Mouse (Mus musculus) lung, embryonic 15.5 days (tissue): ENCODE results near the gene Gapdh. TPM values are rescaled to one million over a fixed set of nuclear protein-coding genes. Genes with fewer than 3 reads are reported as not detected.

Experiments
- ATAC-seq: fragments of 200-750 bp; cut with Nextera tagmentation; 2 replicates; pipeline ENCODE4 v1.8.0; 2017; ENCODE audit warnings: moderate number of reproducible peaks, borderline replicate concordance; ENCODE audit not compliant: low FRiP score, low TSS enrichment; ENCODE audit errors: extremely low read depth
- H3K27ac ChIP-seq: fragments of 300-500 bp; sonication (generic); 2 replicates; pipeline ENCODE4 v1.5.1; 2015; ENCODE audit warnings: moderate library complexity, mild to moderate bottlenecking, inconsistent platforms
- H3K27me3 ChIP-seq: fragments of 300-500 bp; sonication (generic); 2 replicates; pipeline ENCODE4 v1.6.1; 2015; ENCODE audit warnings: inconsistent platforms
- H3K36me3 ChIP-seq: fragments of 300-500 bp; sonication (generic); 2 replicates; pipeline ENCODE4 v1.6.1; 2015; ENCODE audit warnings: inconsistent platforms
- H3K4me1 ChIP-seq: fragments of 300-500 bp; sonication (generic); 2 replicates; pipeline ENCODE4 v1.6.1; 2015; ENCODE audit warnings: inconsistent platforms
- H3K4me2 ChIP-seq: fragments of 300-500 bp; sonication (generic); 2 replicates; pipeline ENCODE4 v1.6.1; 2015; ENCODE audit warnings: inconsistent platforms, mild to moderate bottlenecking, moderate library complexity
- H3K4me3 ChIP-seq: fragments of 300-500 bp; sonication (generic); 2 replicates; pipeline ENCODE4 v1.5.1; 2015; ENCODE audit warnings: mild to moderate bottlenecking, inconsistent platforms
- H3K9ac ChIP-seq: fragments of 300-500 bp; sonication (generic); 2 replicates; pipeline ENCODE4 v1.6.1; 2015; ENCODE audit warnings: inconsistent platforms
- H3K9me3 ChIP-seq: fragments of 300-500 bp; sonication (generic); 2 replicates; pipeline ENCODE4 v1.6.1; 2016; ENCODE audit warnings: inconsistent platforms
- WGBS: fragments of 180-500 bp; shearing (Covaris S2); methylation state at CpG from one replicate; pipeline ENCODE4 v1.1.7; 2015; 5-methylcytosine and 5-hydroxymethylcytosine counted together
- polyA plus RNA-seq: library from polyadenylated mRNA; unstranded; fragments of >200 nt; fragmentation: Nextera tagmentation; extraction: Ambion mirVana; gene quantifications from 2 replicates; pipeline ENCODE4 v1.2.1, GENCODE M21; 2015

The Gapdh gene
- polyA plus RNA-seq, 1 experiment from 2014 or later = 1,765 TPM

GRCm38 (mm10) chr6:125156491-125156890 is 9.8 kb downstream of the Gapdh start:
- no peaks in the 10 kb centered on the region for H3K9me3 ChIP-seq
- peaks cover 8% of the 10 kb centered on the region; the same call in 1 of the 2 replicates for H3K4me1 ChIP-seq
- no peak overlapping the region for H3K4me2 ChIP-seq
- WGBS = 81% methylated on average over 3 of the region's 3 CpGs
- H3K9ac ChIP-seq = no peak overlapping the region
- H3K27ac ChIP-seq = no peak overlapping the region
- peaks cover 34% of the 10 kb centered on the region for H3K36me3 ChIP-seq
- ATAC-seq = no peak
- H3K27me3 ChIP-seq = no peaks in the 10 kb centered on the region
- no peak overlapping the region for H3K4me3 ChIP-seq

- Histone ChIP-seq H3K9me3 (no peaks in the 10 kb centered on the region), H3K27ac (no peak overlapping the region), H3K9ac (no peak overlapping the region), H3K27me3 (no peaks in the 10 kb centered on the region), H3K36me3 (peaks cover 23% of the 10 kb centered on the region), H3K4me2 (no peak overlapping the region), H3K4me3 (no peak overlapping the region), H3K4me1 (no peaks in the 10 kb centered on the region)
- 88% methylated on average over 8 of the region's 8 CpGs for WGBS
- ATAC-seq = no peak
Observed at GRCm38 (mm10) chr6:125155262-125155661, 11.0 kb downstream of the Gapdh start.

- ATAC-seq = no peak
- Histone ChIP-seq H3K4me1 (peaks cover 3% of the 10 kb centered on the region), H3K36me3 (peaks cover 17% of the 10 kb centered on the region), H3K27me3 (no peaks in the 10 kb centered on the region), H3K27ac (no peak overlapping the region), H3K4me3 (no peak overlapping the region), H3K9me3 (no peaks in the 10 kb centered on the region), H3K4me2 (no peak overlapping the region), H3K9ac (no peak overlapping the region)
Observed at GRCm38 (mm10) chr6:125154550-125154949, 11.7 kb downstream of the Gapdh start.

- H3K4me1 ChIP-seq = peaks cover 11% of the 10 kb centered on the region
- WGBS = 87% methylated on average over 4 of the region's 4 CpGs
- H3K9ac ChIP-seq = no peak overlapping the region
- no peak for ATAC-seq
- H3K4me3 ChIP-seq = no peak overlapping the region
- no peak overlapping the region for H3K27ac ChIP-seq
- no peaks in the 10 kb centered on the region for H3K27me3 ChIP-seq
- H3K4me2 ChIP-seq = no peak overlapping the region
- peaks cover 9% of the 10 kb centered on the region for H3K36me3 ChIP-seq
- no peaks in the 10 kb centered on the region for H3K9me3 ChIP-seq
Observed at GRCm38 (mm10) chr6:125153682-125154081, 12.6 kb downstream of the Gapdh start.

GRCm38 (mm10) chr6:125153018-125153389 is 13.3 kb downstream of the Gapdh start:
- H3K27ac ChIP-seq = no peak overlapping the region
- no peak overlapping the region for H3K9ac ChIP-seq
- H3K36me3 ChIP-seq = 0 out of 2 replicates have a peak, but pooled peaks cover 5% of the 10 kb centered on the region
- peaks cover 18% of the 10 kb centered on the region for H3K4me1 ChIP-seq
- H3K4me3 ChIP-seq = no peak overlapping the region
- H3K9me3 ChIP-seq = no peaks in the 10 kb centered on the region
- no peaks in the 10 kb centered on the region for H3K27me3 ChIP-seq
- WGBS = 73% methylated on average over 5 of the region's 5 CpGs
- no peak for ATAC-seq
- H3K4me2 ChIP-seq = no peak overlapping the region

- ATAC-seq = 0 out of 2 replicates have a peak, but pooled peaks have one; percentile 12
- H3K4me3 ChIP-seq = no peak overlapping the region
- WGBS = 72% methylated on average over 22 of the region's 22 CpGs
- no peaks in the 10 kb centered on the region for H3K27me3 ChIP-seq
- no peak overlapping the region for H3K9ac ChIP-seq
- H3K4me1 ChIP-seq = peaks cover 22% of the 10 kb centered on the region
- 0 out of 2 replicates have a peak, but pooled peaks cover 5% of the 10 kb centered on the region for H3K36me3 ChIP-seq
- H3K27ac ChIP-seq = no peak overlapping the region
- H3K4me2 ChIP-seq = no peak overlapping the region
- H3K9me3 ChIP-seq = no peaks in the 10 kb centered on the region
Observed at GRCm38 (mm10) chr6:125152212-125153017, 13.9 kb downstream of the Gapdh start.

- peak overlapping the region; percentile 55; the same call in 1 of the 2 replicates for H3K27ac ChIP-seq
- ATAC-seq = no peak
- no peak overlapping the region for H3K9ac ChIP-seq
- peaks cover 46% of the 10 kb centered on the region for H3K4me1 ChIP-seq
- H3K9me3 ChIP-seq = no peaks in the 10 kb centered on the region
- 0 out of 2 replicates have a peak, but pooled peaks cover 6% of the 10 kb centered on the region for H3K36me3 ChIP-seq
- WGBS = 77% methylated on average over 7 of the region's 7 CpGs
- H3K4me2 ChIP-seq = no peak overlapping the region
- H3K27me3 ChIP-seq = no peaks in the 10 kb centered on the region
- H3K4me3 ChIP-seq = no peak overlapping the region
Observed at GRCm38 (mm10) chr6:125149569-125149950, 16.7 kb downstream of the Gapdh start.

GRCm38 (mm10) chr6:125148926-125149568 is 17.2 kb downstream of the Gapdh start:
- no peak for ATAC-seq
- 66% methylated on average over 16 of the region's 16 CpGs for WGBS
- Histone ChIP-seq H3K4me3 (no peak overlapping the region), H3K9me3 (no peaks in the 10 kb centered on the region), H3K4me1 (peaks cover 46% of the 10 kb centered on the region), H3K27ac (peak overlapping the region; percentile 55; the same call in 1 of the 2 replicates), H3K36me3 (0 out of 2 replicates have a peak, but pooled peaks cover 11% of the 10 kb centered on the region), H3K27me3 (no peaks in the 10 kb centered on the region), H3K9ac (no peak overlapping the region), H3K4me2 (no peak overlapping the region)

- 52% methylated on average over 18 of the region's 18 CpGs for WGBS
- peak overlapping the region; percentile 16; the same call in 1 of the 2 replicates for H3K4me2 ChIP-seq
Observed at GRCm38 (mm10) chr6:125148251-125148925, 17.9 kb downstream of the Gapdh start.

GRCm38 (mm10) chr6:125147329-125147728 is 18.9 kb downstream of the Gapdh start:
- peaks cover 15% of the 10 kb centered on the region for H3K36me3 ChIP-seq
- no peaks in the 10 kb centered on the region for H3K27me3 ChIP-seq
- H3K9ac ChIP-seq = no peak overlapping the region
- H3K4me3 ChIP-seq = no peak overlapping the region
- H3K27ac ChIP-seq = no peak overlapping the region
- H3K4me2 ChIP-seq = no peak overlapping the region; the same call in 1 of the 2 replicates
- peaks cover 46% of the 10 kb centered on the region for H3K4me1 ChIP-seq
- no peak for ATAC-seq
- 56% methylated on average over 10 of the region's 10 CpGs for WGBS
- H3K9me3 ChIP-seq = no peaks in the 10 kb centered on the region

More at GRCm38 (mm10) chr6:125148251-125148925, 17.9 kb downstream of the Gapdh start:
- Histone ChIP-seq H3K36me3 (peaks cover 18% of the 10 kb centered on the region; the same call in 1 of the 2 replicates), H3K9ac (no peak overlapping the region), H3K4me1 (peaks cover 46% of the 10 kb centered on the region), H3K4me3 (no peak overlapping the region), H3K27ac (peak overlapping the region; percentile 61), H3K27me3 (no peaks in the 10 kb centered on the region), H3K9me3 (no peaks in the 10 kb centered on the region)
- no peak for ATAC-seq

- no peak for ATAC-seq
- Histone ChIP-seq H3K27me3 (no peaks in the 10 kb centered on the region), H3K9me3 (no peaks in the 10 kb centered on the region), H3K36me3 (peaks cover 20% of the 10 kb centered on the region), H3K27ac (no peak overlapping the region), H3K9ac (no peak overlapping the region), H3K4me1 (peaks cover 46% of the 10 kb centered on the region), H3K4me2 (peak overlapping the region; percentile 89), H3K4me3 (no peak overlapping the region)
- 75% methylated on average over 4 of the region's 4 CpGs for WGBS
Observed at GRCm38 (mm10) chr6:125146797-125147196, 19.5 kb downstream of the Gapdh start.
